Comparison of ENCODE assay signal across 8 mouse cellular contexts in genomic region chr9:22389021-22389476, GRCm38 (mm10). TPM values are rescaled to one million over a fixed set of nuclear protein-coding genes. Genes with fewer than 3 reads are reported as not detected.
DNase-seq lines count a peak whose midpoint lies in the region; ATAC-seq and TF ChIP-seq lines count a peak whose summit lies in the region.

Gene Anln (minus strand): TSS chr9:22389188.

- H3K27ac ChIP-seq in bone marrow macrophage, adult 2 months (ENCODE audit: insufficient read depth, low read depth, low read length), result peak within 1 kb of the TSS; percentile 89
- peak within 1 kb of the TSS; percentile 90 for H3K27ac ChIP-seq in embryonic facial prominence, embryonic 15.5 days (replicated peaks)
- peak within 1 kb of the TSS; percentile 88 for H3K27ac ChIP-seq in limb, embryonic 13.5 days
- H3K27ac ChIP-seq in midbrain, embryonic 15.5 days, result peak within 1 kb of the TSS; percentile 83

- TF ChIP-seq CTCF in bone marrow macrophage, adult 2 months (IDR thresholded peaks at IDR 0.05; ENCODE audit: low read depth, low read length), result no peak

- H3K4me1 ChIP-seq in bone marrow macrophage, adult 2 months (ENCODE audit: control insufficient read depth, insufficient read depth, low read length), result peaks cover 26% of the 10 kb centered on the region
- peaks cover 19% of the 10 kb centered on the region; the same call in 1 of the 2 replicates for H3K4me1 ChIP-seq in embryonic facial prominence, embryonic 15.5 days
- H3K4me1 ChIP-seq in limb, embryonic 13.5 days, result peaks cover 22% of the 10 kb centered on the region
- H3K4me1 ChIP-seq in midbrain, embryonic 15.5 days, result peaks cover 15% of the 10 kb centered on the region

- under 1% methylated on average over 43 of the region's 44 CpGs for WGBS in embryonic facial prominence, embryonic 15.5 days
- WGBS in limb, embryonic 13.5 days, result under 1% methylated on average over 44 of the region's 44 CpGs
- WGBS in midbrain, embryonic 15.5 days, result 0% methylated on average over 43 of the region's 44 CpGs

- no peaks in the 10 kb centered on the region for H3K27me3 ChIP-seq in embryonic facial prominence, embryonic 15.5 days
- no peaks in the 10 kb centered on the region for H3K27me3 ChIP-seq in limb, embryonic 13.5 days
- H3K27me3 ChIP-seq in midbrain, embryonic 15.5 days (replicated peaks), result no peaks in the 10 kb centered on the region

- DNase-seq in B cell, adult 2 months, result peak; percentile 93 to 94
- peak; percentile 87 to 90 for DNase-seq in heart, adult 9 months (ENCODE audit: low spot score in 2 of 2)
- peak; percentile 88 for DNase-seq in kidney, adult 9 months
- DNase-seq in spleen, adult 18-20 months, result peak; percentile 85 to 90

- peak within 1 kb of the TSS; percentile 69 for H3K4me2 ChIP-seq in embryonic facial prominence, embryonic 15.5 days (replicated peaks)
- peak within 1 kb of the TSS; percentile 78 for H3K4me2 ChIP-seq in limb, embryonic 13.5 days (replicated peaks)
- peak within 1 kb of the TSS; percentile 98 for H3K4me2 ChIP-seq in midbrain, embryonic 15.5 days

- H3K4me3 ChIP-seq in bone marrow macrophage, adult 2 months (ENCODE audit: insufficient read depth, low read length), result peak within 1 kb of the TSS; percentile 100
- peak within 1 kb of the TSS; percentile 86 for H3K4me3 ChIP-seq in embryonic facial prominence, embryonic 15.5 days (replicated peaks)
- peak within 1 kb of the TSS; percentile 74 for H3K4me3 ChIP-seq in limb, embryonic 13.5 days
- peak within 1 kb of the TSS; percentile 80 for H3K4me3 ChIP-seq in midbrain, embryonic 15.5 days

- peak; percentile 97 for ATAC-seq in embryonic facial prominence, embryonic 15.5 days (ENCODE audit: insufficient number of reproducible peaks, low FRiP score, low TSS enrichment, low read depth)
- ATAC-seq in limb, embryonic 13.5 days (ENCODE audit: low FRiP score, low read depth), result peak; percentile 96
- ATAC-seq in midbrain, embryonic 15.5 days (replicated peaks), result peak; percentile 97

- peak; percentile 56; the same call in 1 of the 2 replicates for TF ChIP-seq POLR2A in bone marrow macrophage, adult 2 months (IDR thresholded peaks at IDR 0.05; ENCODE audit: borderline replicate concordance, low read depth, low read length)

- H3K36me3 ChIP-seq in embryonic facial prominence, embryonic 15.5 days, result no peaks in the 10 kb centered on the region
- H3K36me3 ChIP-seq in limb, embryonic 13.5 days, result no peaks in the 10 kb centered on the region
- H3K36me3 ChIP-seq in midbrain, embryonic 15.5 days (replicated peaks), result no peaks in the 10 kb centered on the region

- H3K9ac ChIP-seq in embryonic facial prominence, embryonic 15.5 days, result peak within 1 kb of the TSS; percentile 82
- peak within 1 kb of the TSS; percentile 91 for H3K9ac ChIP-seq in limb, embryonic 13.5 days
- peak within 1 kb of the TSS; percentile 82 for H3K9ac ChIP-seq in midbrain, embryonic 15.5 days

- H3K9me3 ChIP-seq in embryonic facial prominence, embryonic 15.5 days (replicated peaks), result no peaks in the 10 kb centered on the region
- H3K9me3 ChIP-seq in limb, embryonic 13.5 days, result no peaks in the 10 kb centered on the region
- H3K9me3 ChIP-seq in midbrain, embryonic 15.5 days, result no peaks in the 10 kb centered on the region

RNA-seq across cellular contexts. Expression of gene Anln, which starts in this region (rescaled TPM):
- 34.5 and 34.8 TPM in 2 replicates for polyA plus RNA-seq in bone marrow macrophage, adult 2 months (2012; ENCODE audit: insufficient read depth, insufficient read length, missing spikeins)
- 30.2 and 35.7 TPM in 2 replicates for polyA plus RNA-seq in embryonic facial prominence, embryonic 15.5 days (2015; fragmentation: Nextera tagmentation; extraction: Ambion mirVana)
- polyA plus RNA-seq in limb, embryonic 13.5 days (2015; fragmentation: Nextera tagmentation; extraction: Ambion mirVana), result 36.6 and 40.8 TPM in 2 replicates
- polyA plus RNA-seq in midbrain, embryonic 15.5 days (2015; fragmentation: Nextera tagmentation; extraction: Ambion mirVana), result 4.5 and 4.7 TPM in 2 replicates

Comparison
In these comparisons a context has a peak if more than half of its experiments do, and no peak if none do; other contexts are left out.
1. Peak in every context shown above with its lines: DNase-seq, ATAC-seq, H3K4me3 ChIP-seq and H3K27ac ChIP-seq.